Mouse (Mus musculus) kidney, embryonic 16.5 days (tissue): ENCODE measurements around the gene Lrp2bp. TPM values are rescaled to one million over a fixed set of nuclear protein-coding genes. Genes with fewer than 3 reads are reported as not detected.

ENCODE experiments used
- ATAC-seq: fragments of 200-750 bp; cut with Nextera tagmentation; 2 replicates; pipeline ENCODE4 v1.8.0; 2017; ENCODE audit warnings: moderate TSS enrichment; ENCODE audit not compliant: low FRiP score, low TSS enrichment
- H3K27ac ChIP-seq: fragments of 300-500 bp; sonication (generic); 2 replicates; pipeline ENCODE4 v1.5.1; 2014; ENCODE audit warnings: low read length
- H3K27me3 ChIP-seq: fragments of 300-500 bp; sonication (generic); 2 replicates; pipeline ENCODE4 v1.6.1; 2014; ENCODE audit warnings: low read length, control low read depth, mixed read lengths; ENCODE audit not compliant: insufficient read depth
- H3K36me3 ChIP-seq: fragments of 300-500 bp; sonication (generic); 2 replicates; pipeline ENCODE4 v1.6.1; 2014; ENCODE audit warnings: low read length, control low read depth, mixed read lengths; ENCODE audit not compliant: insufficient read depth
- H3K4me1 ChIP-seq: fragments of 300-500 bp; sonication (generic); 2 replicates; pipeline ENCODE4 v1.6.1; 2014; ENCODE audit warnings: low read length, control low read depth, mixed read lengths; ENCODE audit not compliant: insufficient read depth
- H3K4me2 ChIP-seq: fragments of 300-500 bp; sonication (generic); replicated peaks from 2 replicates; pipeline ENCODE4 v1.6.1; 2014; ENCODE audit warnings: low read depth, low read length
- H3K4me3 ChIP-seq: fragments of 300-500 bp; sonication (generic); 2 replicates; pipeline ENCODE4 v1.5.1; 2014; ENCODE audit warnings: mild to moderate bottlenecking, low read length
- H3K9ac ChIP-seq: fragments of 300-500 bp; sonication (generic); replicated peaks from 2 replicates; pipeline ENCODE4 v1.6.1; 2014; ENCODE audit warnings: low read length
- H3K9me3 ChIP-seq: fragments of 300-500 bp; sonication (generic); 2 replicates; pipeline ENCODE4 v1.6.1; 2016; ENCODE audit warnings: low read length, control low read depth
- whole genome bisulfite sequencing: fragments of 180-500 bp; shearing (Covaris S2); extraction: QIAGEN DNeasy Blood & Tissue Kit; methylation state at CpG from one replicate; pipeline ENCODE4 v1.1.7; 2014; 5-methylcytosine and 5-hydroxymethylcytosine counted together
- polyA plus RNA-seq: library from polyadenylated mRNA; unstranded; fragments of >200 nt; fragmentation: Nextera tagmentation; extraction: Ambion mirVana; gene quantifications from 2 replicates; pipeline ENCODE4 v1.2.1, GENCODE M21; 2015

The Lrp2bp gene
- polyA plus RNA-seq, 1 experiment from 2014 or later: 0.52 TPM

- no peak overlapping the region for H3K9ac ChIP-seq
- H3K36me3 ChIP-seq: peaks cover 25% of the 10 kb centered on the region
- H3K4me3 ChIP-seq: no peak overlapping the region
- no peak overlapping the region for H3K4me2 ChIP-seq
- peaks cover 7% of the 10 kb centered on the region; the same call in 1 of the 2 replicates for H3K4me1 ChIP-seq
- no peaks in the 10 kb centered on the region for H3K9me3 ChIP-seq
- no peak overlapping the region for H3K27ac ChIP-seq
- WGBS: 98% methylated on average over 2 of the region's 2 CpGs
- no peaks in the 10 kb centered on the region for H3K27me3 ChIP-seq
- ATAC-seq: no peak
These were observed 5.0 kb upstream of the Lrp2bp start for GRCm38 (mm10) chr8:45994111-45994510.

GRCm38 (mm10) chr8:45995576-45995975, 3.5 kb upstream of the Lrp2bp start:
- H3K4me3 ChIP-seq: no peak overlapping the region
- no peak overlapping the region for H3K4me2 ChIP-seq
- 83% methylated on average over 3 of the region's 3 CpGs for WGBS
- no peak for ATAC-seq
- no peak overlapping the region for H3K9ac ChIP-seq
- H3K9me3 ChIP-seq: no peaks in the 10 kb centered on the region
- H3K4me1 ChIP-seq: peaks cover 11% of the 10 kb centered on the region; the same call in 1 of the 2 replicates
- H3K27me3 ChIP-seq: no peaks in the 10 kb centered on the region
- no peak overlapping the region for H3K27ac ChIP-seq
- H3K36me3 ChIP-seq: peaks cover 25% of the 10 kb centered on the region

- WGBS: 81% methylated on average over 2 of the region's 2 CpGs
- H3K4me3 ChIP-seq: no peak overlapping the region
- no peak overlapping the region for H3K27ac ChIP-seq
- no peaks in the 10 kb centered on the region for H3K9me3 ChIP-seq
- H3K4me2 ChIP-seq: peak overlapping the region; percentile 27; the same call in 1 of the 2 replicates
- H3K4me1 ChIP-seq: peaks cover 13% of the 10 kb centered on the region; the same call in 1 of the 2 replicates
- peaks cover 25% of the 10 kb centered on the region for H3K36me3 ChIP-seq
- no peaks in the 10 kb centered on the region for H3K27me3 ChIP-seq
- no peak overlapping the region for H3K9ac ChIP-seq
- ATAC-seq: no peak
These were observed 875 bp upstream of the Lrp2bp start for GRCm38 (mm10) chr8:45998228-45998627.

- WGBS: 5% methylated on average over 55 of the region's 55 CpGs
- Histone ChIP-seq H3K36me3 (peaks cover 15% of the 10 kb centered on the region), H3K4me1 (peaks cover 13% of the 10 kb centered on the region; the same call in 1 of the 2 replicates), H3K9ac (peak overlapping the region; percentile 90), H3K27ac (peak overlapping the region; percentile 99), H3K4me3 (peak overlapping the region; percentile 58), H3K27me3 (no peaks in the 10 kb centered on the region), H3K9me3 (no peaks in the 10 kb centered on the region), H3K4me2 (peak overlapping the region; percentile 88)
- ATAC-seq: peak; percentile 99
These were observed 942 bp downstream of the Lrp2bp start for GRCm38 (mm10) chr8:45999784-46000705.

GRCm38 (mm10) chr8:46005596-46005995, 6.5 kb downstream of the Lrp2bp start, which contains the start of gene Ankrd37:
Ankrd37 (minus strand) TSS chr8:46005707.
- Histone ChIP-seq H3K4me3 (no peak within 1 kb of the TSS), H3K4me2 (no peak within 1 kb of the TSS), H3K27ac (no peak within 1 kb of the TSS), H3K27me3 (no peaks in the 10 kb centered on the region), H3K9me3 (peaks cover 3% of the 10 kb centered on the region; the same call in 1 of the 2 replicates), H3K4me1 (peaks cover 5% of the 10 kb centered on the region; the same call in 1 of the 2 replicates), H3K9ac (no peak within 1 kb of the TSS), H3K36me3 (no peaks in the 10 kb centered on the region)
- no peak for ATAC-seq
- 75% methylated on average over 4 of the region's 4 CpGs for WGBS

- WGBS: 46% methylated on average over 3 of the region's 3 CpGs
- H3K4me2 ChIP-seq: no peak overlapping the region
- peaks cover 8% of the 10 kb centered on the region; the same call in 1 of the 2 replicates for H3K4me1 ChIP-seq
- no peaks in the 10 kb centered on the region for H3K27me3 ChIP-seq
- no peak overlapping the region for H3K4me3 ChIP-seq
- H3K27ac ChIP-seq: no peak overlapping the region
- peaks cover 3% of the 10 kb centered on the region; the same call in 1 of the 2 replicates for H3K9me3 ChIP-seq
- H3K36me3 ChIP-seq: no peaks in the 10 kb centered on the region
- no peak overlapping the region for H3K9ac ChIP-seq
- no peak for ATAC-seq
These were observed 8.1 kb downstream of the Lrp2bp start for GRCm38 (mm10) chr8:46007050-46007672.

- H3K9me3 ChIP-seq: peaks cover 3% of the 10 kb centered on the region; the same call in 1 of the 2 replicates
- peak; percentile 51; the same call in 1 of the 2 replicates for ATAC-seq
- peak overlapping the region; percentile 18 for H3K4me3 ChIP-seq
- peak overlapping the region; percentile 46 for H3K4me2 ChIP-seq
- no peaks in the 10 kb centered on the region for H3K36me3 ChIP-seq
- H3K4me1 ChIP-seq: peaks cover 8% of the 10 kb centered on the region; the same call in 1 of the 2 replicates
- no peaks in the 10 kb centered on the region for H3K27me3 ChIP-seq
- H3K27ac ChIP-seq: peak overlapping the region; percentile 44
- WGBS: 62% methylated on average over 2 of the region's 2 CpGs
- peak overlapping the region; percentile 50 for H3K9ac ChIP-seq
These were observed 11.2 kb downstream of the Lrp2bp start for GRCm38 (mm10) chr8:46010306-46010705.

- Histone ChIP-seq H3K4me2 (peak overlapping the region; percentile 46), H3K36me3 (no peaks in the 10 kb centered on the region), H3K9me3 (peaks cover 3% of the 10 kb centered on the region; the same call in 1 of the 2 replicates), H3K27ac (peak overlapping the region; percentile 44), H3K9ac (peak overlapping the region; percentile 50), H3K4me1 (peaks cover 8% of the 10 kb centered on the region; the same call in 1 of the 2 replicates), H3K27me3 (no peaks in the 10 kb centered on the region), H3K4me3 (peak overlapping the region; percentile 18)
- WGBS: 20% methylated on average over 17 of the region's 17 CpGs
- ATAC-seq: peak; percentile 85; the same call in 1 of the 2 replicates
These were observed 11.9 kb downstream of the Lrp2bp start for GRCm38 (mm10) chr8:46010746-46011680.

- ATAC-seq: no peak
- H3K4me2 ChIP-seq: no peak overlapping the region
- 84% methylated on average over 9 of the region's 9 CpGs for WGBS
- no peak overlapping the region for H3K4me3 ChIP-seq
- no peaks in the 10 kb centered on the region for H3K4me1 ChIP-seq
- no peaks in the 10 kb centered on the region for H3K9me3 ChIP-seq
- no peaks in the 10 kb centered on the region for H3K36me3 ChIP-seq
- H3K9ac ChIP-seq: no peak overlapping the region
- H3K27me3 ChIP-seq: no peaks in the 10 kb centered on the region
- H3K27ac ChIP-seq: no peak overlapping the region
These were observed 23.1 kb downstream of the Lrp2bp start for GRCm38 (mm10) chr8:46022203-46022602.
